Mouse (Mus musculus) E14TG2a.4 (cell line): ENCODE measurements at regions not wholly inside any gene's neighbourhood (a gene's known extent, or its start where the extent isn't known, plus 50 kb on each side); places are given as distances from the start of the nearest gene placed in this dataset.
"Not testable (repeated sequence)": the region's sequence is repeated elsewhere in the genome, so short reads cannot be mapped to it uniquely, and the experiment has no call there.

Experiments used
- H3K27me3 ChIP-seq: 2 replicates; pipeline ENCODE4 v1.6.1; 2014; ENCODE audit warnings: low read length, control low read depth; ENCODE audit not compliant: insufficient read depth
- H3K36me3 ChIP-seq: 2 replicates; pipeline ENCODE4 v1.6.1; 2014; ENCODE audit warnings: low read length, control low read depth; ENCODE audit not compliant: insufficient read depth
- H3K4me1 ChIP-seq: replicated peaks from 2 replicates; pipeline ENCODE4 v1.6.1; 2014; ENCODE audit warnings: low read depth, low read length, control low read depth
- H3K4me3 ChIP-seq: replicated peaks from 2 replicates; pipeline ENCODE4 v1.5.1; 2014; ENCODE audit warnings: mild to moderate bottlenecking, low read length
- H3K9me3 ChIP-seq: 2 replicates; pipeline ENCODE4 v1.6.1; 2014; ENCODE audit warnings: low read length, control low read depth
- CTCF ChIP-seq: conservative IDR thresholded peaks from 2 replicates; pipeline ENCODE4 v1.5.1; 2014; ENCODE audit warnings: low read length
- NANOG ChIP-seq: IDR thresholded peaks from 2 replicates; pipeline ENCODE4 v1.6.1; 2014; ENCODE audit warnings: borderline replicate concordance, low read length, mixed read lengths
- POU5F1 ChIP-seq: IDR thresholded peaks from 2 replicates; pipeline ENCODE4 v1.6.1; 2014; ENCODE audit warnings: low read length, borderline replicate concordance

GRCm38 (mm10) chr12:117361826-117362225, 154.5 kb upstream of the Rapgef5 start:
- Histone ChIP-seq H3K36me3 (no peaks in the 10 kb centered on the region), H3K27me3 (peaks cover 12% of the 10 kb centered on the region), H3K9me3 (no peaks in the 10 kb centered on the region), H3K4me3 (no peak overlapping the region), H3K4me1 (no peaks in the 10 kb centered on the region)
- TF ChIP-seq POU5F1 (no peak), CTCF (no peak), NANOG (no peak)

DNA sequence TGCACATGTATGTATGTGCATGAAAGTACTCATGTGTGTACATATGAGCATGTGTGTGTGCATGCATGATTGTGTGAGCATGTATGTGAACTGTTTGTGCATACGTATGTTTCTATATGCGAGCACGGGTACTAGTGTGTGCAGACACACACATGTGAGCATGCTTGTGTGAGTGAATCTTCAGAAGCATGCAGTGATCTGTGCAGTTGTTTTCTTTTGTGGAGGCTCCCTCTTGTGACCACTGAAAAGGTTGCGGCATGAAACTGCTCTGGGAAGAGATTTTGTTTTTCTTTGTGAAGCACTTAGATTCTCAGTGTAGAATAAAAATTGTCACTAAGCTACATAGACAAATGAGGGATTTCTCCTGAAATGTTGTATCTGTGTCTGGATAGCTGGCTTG, 152.8 kb upstream of the Rapgef5 start:
- H3K27me3 ChIP-seq, result peaks cover 12% of the 10 kb centered on the region

DNA sequence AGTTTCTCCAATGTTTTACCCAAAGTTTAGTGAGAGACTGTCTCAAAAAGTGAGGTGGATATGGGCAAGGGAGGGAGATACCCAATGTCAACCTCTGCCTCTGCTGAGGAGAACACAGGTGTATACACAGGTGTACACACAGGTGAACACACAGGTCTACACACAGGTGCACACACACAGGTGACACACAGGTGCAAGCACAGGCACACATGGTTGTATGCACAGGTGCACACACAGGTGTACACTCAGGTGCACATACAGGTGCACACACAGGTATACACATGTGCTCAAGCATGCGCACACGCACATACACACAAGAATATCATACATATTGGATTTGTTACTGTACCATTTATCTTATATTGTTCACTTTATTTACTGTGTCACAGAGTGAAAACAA, 151.1 kb upstream of the Rapgef5 start:
- H3K9me3 ChIP-seq, result no peaks in the 10 kb centered on the region
- no peaks in the 10 kb centered on the region; the same call in 1 of the 2 replicates for H3K27me3 ChIP-seq
- H3K36me3 ChIP-seq, result no peaks in the 10 kb centered on the region
- no peak overlapping the region for H3K4me3 ChIP-seq
- H3K4me1 ChIP-seq, result no peaks in the 10 kb centered on the region
- TF ChIP-seq NANOG (no peak), POU5F1 (no peak), CTCF (no peak)

More for the DNA sequence above, 152.8 kb upstream of the Rapgef5 start:
- H3K4me1 ChIP-seq, H3K4me3 ChIP-seq, H3K36me3 ChIP-seq, H3K9me3 ChIP-seq: not testable (repeated sequence)

GRCm38 (mm10) chr12:117365876-117366275, 150.4 kb upstream of the Rapgef5 start:
- no peaks in the 10 kb centered on the region for H3K4me1 ChIP-seq
- no peak overlapping the region for H3K4me3 ChIP-seq
- no peaks in the 10 kb centered on the region for H3K9me3 ChIP-seq
- no peaks in the 10 kb centered on the region; the same call in 1 of the 2 replicates for H3K27me3 ChIP-seq
- no peaks in the 10 kb centered on the region for H3K36me3 ChIP-seq
- TF ChIP-seq POU5F1 (no peak), NANOG (no peak), CTCF (no peak)

DNA sequence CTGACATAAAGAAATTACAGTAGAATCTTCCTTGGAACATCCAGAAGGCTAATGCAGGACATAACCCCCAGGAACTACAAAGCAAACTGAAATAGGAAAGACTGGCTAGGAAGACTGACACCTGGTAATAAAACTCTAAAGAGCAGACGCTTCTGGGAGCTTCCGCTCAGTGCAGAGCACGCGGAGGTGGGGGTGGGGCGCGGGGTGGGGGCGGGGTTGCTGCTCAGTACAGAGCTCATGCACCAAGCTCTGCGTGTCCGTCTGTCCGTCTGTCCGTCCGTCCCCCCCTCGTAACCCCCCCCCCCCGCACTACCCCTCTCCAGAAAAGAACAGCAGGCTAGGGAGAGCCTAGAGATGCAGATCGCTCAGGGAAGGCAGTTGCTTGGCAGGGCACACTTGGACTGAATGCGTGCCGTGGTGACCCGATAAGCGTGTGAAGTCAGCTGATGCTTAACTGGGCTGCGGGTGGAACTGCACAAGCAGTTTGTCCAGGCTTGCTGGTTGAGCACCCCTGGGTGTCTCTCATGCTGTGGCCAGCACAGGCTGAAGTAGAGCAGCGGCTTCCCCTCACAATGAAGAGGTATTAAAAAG, 137.9 kb upstream of the Rapgef5 start:
- TF ChIP-seq POU5F1, result no peak
- TF ChIP-seq CTCF, result no peak
- TF ChIP-seq NANOG, result no peak
- Histone ChIP-seq H3K4me1 (no peaks in the 10 kb centered on the region), H3K36me3 (no peaks in the 10 kb centered on the region), H3K9me3 (peaks cover 5% of the 10 kb centered on the region; the same call in 1 of the 2 replicates), H3K27me3 (no peaks in the 10 kb centered on the region), H3K4me3 (no peak overlapping the region)

- Histone ChIP-seq H3K36me3 (no peaks in the 10 kb centered on the region), H3K9me3 (peaks cover 5% of the 10 kb centered on the region; the same call in 1 of the 2 replicates), H3K27me3 (no peaks in the 10 kb centered on the region), H3K4me1 (no peaks in the 10 kb centered on the region), H3K4me3 (no peak overlapping the region)
- no peak for TF ChIP-seq POU5F1
- TF ChIP-seq CTCF, result no peak
- no peak for TF ChIP-seq NANOG
These were observed 137.0 kb upstream of the Rapgef5 start for GRCm38 (mm10) chr12:117379103-117379850.

GRCm38 (mm10) chr12:117380836-117381235, 135.4 kb upstream of the Rapgef5 start:
- H3K36me3 ChIP-seq, result no peaks in the 10 kb centered on the region
- no peaks in the 10 kb centered on the region for H3K4me1 ChIP-seq
- no peak overlapping the region for H3K4me3 ChIP-seq
- H3K27me3 ChIP-seq, result no peaks in the 10 kb centered on the region
- TF ChIP-seq CTCF, result no peak
- no peak for TF ChIP-seq POU5F1
- TF ChIP-seq NANOG, result no peak
- peaks cover 5% of the 10 kb centered on the region; the same call in 1 of the 2 replicates for H3K9me3 ChIP-seq

GRCm38 (mm10) chr12:117382727-117383126, 133.6 kb upstream of the Rapgef5 start:
- not testable (repeated sequence) for H3K4me1 ChIP-seq, H3K4me3 ChIP-seq, H3K36me3 ChIP-seq, H3K27me3 ChIP-seq, H3K9me3 ChIP-seq

DNA sequence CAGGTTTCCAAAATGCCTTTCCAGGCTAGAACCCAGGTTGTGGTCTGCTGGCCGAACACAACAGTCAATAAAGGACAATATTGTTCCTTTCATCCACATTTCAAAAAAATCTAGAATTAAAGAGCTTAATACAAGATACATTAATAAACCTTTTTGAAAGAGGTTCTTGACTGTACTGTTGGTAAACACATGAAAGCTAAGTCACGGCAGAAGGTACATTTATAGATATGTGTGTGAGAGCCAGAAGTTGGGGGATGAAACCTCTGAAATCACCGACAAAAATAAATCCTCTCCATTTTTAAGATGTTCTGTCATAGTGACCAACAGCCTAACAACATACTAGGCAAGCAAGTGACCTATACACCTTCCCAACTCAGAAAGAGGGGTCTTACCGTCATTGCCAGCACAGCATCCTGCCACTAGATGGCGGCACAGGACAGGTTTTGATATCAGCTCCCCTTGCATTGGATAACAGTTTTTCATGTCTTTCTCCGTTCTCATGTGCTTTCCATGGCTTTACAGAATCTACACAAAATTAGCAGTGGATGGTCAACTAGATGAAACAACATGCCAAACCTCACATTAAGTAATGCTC, 131.1 kb upstream of the Rapgef5 start:
- Histone ChIP-seq H3K9me3 (no peaks in the 10 kb centered on the region), H3K36me3 (no peaks in the 10 kb centered on the region), H3K4me3 (no peak overlapping the region), H3K27me3 (0 out of 2 replicates have a peak, but pooled peaks cover 2% of the 10 kb centered on the region), H3K4me1 (no peaks in the 10 kb centered on the region)
- TF ChIP-seq POU5F1, result no peak
- TF ChIP-seq NANOG, result no peak
- peak; percentile 31 for TF ChIP-seq CTCF
